Mouse (Mus musculus): ENCODE data around the gene Ms4a10. TPM values are rescaled to one million over a fixed set of nuclear protein-coding genes. Genes with fewer than 3 reads are reported as not detected.

The Ms4a10 gene
- polyA plus RNA-seq, 1 experiment = not detected

DNA sequence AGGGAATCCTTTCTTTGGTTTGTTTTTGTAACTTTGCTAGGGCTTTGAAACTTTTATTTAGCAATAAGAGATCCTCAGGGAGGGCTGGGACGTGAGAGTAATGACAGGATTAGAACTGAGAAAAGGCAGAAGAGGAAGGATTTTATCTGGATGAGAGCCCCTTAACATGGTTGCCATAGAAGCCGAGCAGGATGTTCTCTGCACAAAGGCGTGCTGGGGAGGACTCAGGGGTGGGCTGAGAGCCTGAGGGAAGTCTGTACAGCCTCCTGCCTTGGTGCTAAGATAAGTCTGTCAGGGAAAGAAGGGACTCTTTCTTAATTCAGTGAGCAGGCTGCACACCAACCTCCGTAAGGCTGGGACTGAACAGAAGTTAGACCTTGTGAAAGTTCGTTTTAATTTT is 39.4 kb downstream of the Ms4a10 start:
- TF ChIP-seq EP300 (IDR thresholded peaks at IDR 0.05; ENCODE audit: insufficient read depth, low read depth, low read length) (no peak), CTCF (IDR thresholded peaks at IDR 0.05; ENCODE audit: low read depth, low read length) (no peak), POLR2A (IDR thresholded peaks at IDR 0.05; ENCODE audit: insufficient read depth, low read length) (no peak)
- Histone ChIP-seq H3K4me3 (ENCODE audit: low read depth, low read length) (no peak overlapping the region), H3K9ac (ENCODE audit: low read depth, poor library complexity, severe bottlenecking) (no peak overlapping the region), H3K27me3 (ENCODE audit: control insufficient read depth, insufficient read depth, low read length, poor library complexity, severe bottlenecking) (no peaks in the 10 kb centered on the region), H3K36me3 (ENCODE audit: control insufficient read depth, insufficient read depth, low read length, poor library complexity, severe bottlenecking) (no peaks in the 10 kb centered on the region), H3K27ac (ENCODE audit: insufficient read depth, low read length) (no peak overlapping the region), H3K4me1 (ENCODE audit: control insufficient read depth, insufficient read depth, low read length) (no peaks in the 10 kb centered on the region), H3K9me3 (replicated peaks; ENCODE audit: control insufficient read depth, insufficient read depth, low read length, poor library complexity, severe bottlenecking) (no peaks in the 10 kb centered on the region)

DNA sequence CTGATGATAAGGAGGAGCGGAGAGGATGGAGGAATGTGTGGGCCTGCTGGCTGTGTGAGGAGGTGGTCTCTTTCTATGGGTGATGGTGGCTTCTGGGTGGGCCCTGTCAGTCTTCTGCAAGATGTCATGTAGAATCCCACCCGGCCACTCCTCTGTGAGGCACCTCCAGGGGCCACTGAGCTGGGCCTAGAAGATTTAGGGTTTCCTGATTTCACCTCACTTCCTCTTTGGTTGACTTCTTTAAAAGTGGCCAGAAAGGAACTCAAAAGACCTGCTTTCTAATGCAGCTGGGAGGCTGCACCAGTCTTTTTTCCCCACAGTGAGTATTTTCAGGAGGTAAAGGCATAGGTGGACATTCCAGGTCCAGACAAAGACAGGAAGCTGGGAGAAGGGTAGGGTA is 43.8 kb downstream of the Ms4a10 start:
- H3K27ac ChIP-seq (ENCODE audit: insufficient read depth, low read length) = no peak overlapping the region
- TF ChIP-seq CTCF (IDR thresholded peaks at IDR 0.05; ENCODE audit: low read depth, low read length) (no peak), EP300 (IDR thresholded peaks at IDR 0.05; ENCODE audit: insufficient read depth, low read depth, low read length) (no peak), POLR2A (IDR thresholded peaks at IDR 0.05; ENCODE audit: insufficient read depth, low read length) (no peak)

DNA sequence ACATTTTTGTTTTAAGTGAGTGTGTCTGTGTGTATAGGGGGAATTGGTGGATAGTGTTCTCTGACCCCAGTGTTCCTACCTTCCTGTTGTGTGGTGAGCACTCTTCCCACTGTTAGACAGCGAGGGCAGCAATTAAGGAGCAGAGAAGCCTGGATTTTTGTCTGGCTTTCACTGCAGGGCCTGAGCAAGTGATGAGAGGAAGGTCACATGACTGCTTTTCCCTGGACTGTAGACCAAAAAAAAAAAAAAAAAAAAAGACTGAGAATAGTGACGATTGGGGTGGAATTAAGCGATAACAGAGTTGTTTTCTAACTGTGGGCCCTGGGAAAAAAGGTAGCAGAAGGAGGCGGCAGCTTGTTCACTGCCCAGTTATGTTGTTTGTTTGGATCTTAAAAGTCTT is 47.8 kb downstream of the Ms4a10 start:
- Histone ChIP-seq H3K27me3 (ENCODE audit: control insufficient read depth, insufficient read depth, low read length, poor library complexity, severe bottlenecking) (no peaks in the 10 kb centered on the region), H3K4me3 (ENCODE audit: low read depth, low read length) (no peak overlapping the region), H3K4me1 (ENCODE audit: control insufficient read depth, insufficient read depth, low read length) (peaks cover 1% of the 10 kb centered on the region), H3K9me3 (replicated peaks; ENCODE audit: control insufficient read depth, insufficient read depth, low read length, poor library complexity, severe bottlenecking) (no peaks in the 10 kb centered on the region), H3K9ac (ENCODE audit: low read depth, poor library complexity, severe bottlenecking) (no peak overlapping the region), H3K27ac (ENCODE audit: insufficient read depth, low read length) (no peak overlapping the region), H3K36me3 (ENCODE audit: control insufficient read depth, insufficient read depth, low read length, poor library complexity, severe bottlenecking) (no peaks in the 10 kb centered on the region)
- TF ChIP-seq CTCF (IDR thresholded peaks at IDR 0.05; ENCODE audit: low read depth, low read length) = no peak

More for the DNA sequence above, 43.8 kb downstream of the Ms4a10 start:
- Histone ChIP-seq H3K4me3 (ENCODE audit: low read depth, low read length) (no peak overlapping the region), H3K4me1 (ENCODE audit: control insufficient read depth, insufficient read depth, low read length) (no peaks in the 10 kb centered on the region), H3K9ac (ENCODE audit: low read depth, poor library complexity, severe bottlenecking) (no peak overlapping the region), H3K36me3 (ENCODE audit: control insufficient read depth, insufficient read depth, low read length, poor library complexity, severe bottlenecking) (no peaks in the 10 kb centered on the region), H3K27me3 (ENCODE audit: control insufficient read depth, insufficient read depth, low read length, poor library complexity, severe bottlenecking) (no peaks in the 10 kb centered on the region), H3K9me3 (replicated peaks; ENCODE audit: control insufficient read depth, insufficient read depth, low read length, poor library complexity, severe bottlenecking) (no peaks in the 10 kb centered on the region)

DNA sequence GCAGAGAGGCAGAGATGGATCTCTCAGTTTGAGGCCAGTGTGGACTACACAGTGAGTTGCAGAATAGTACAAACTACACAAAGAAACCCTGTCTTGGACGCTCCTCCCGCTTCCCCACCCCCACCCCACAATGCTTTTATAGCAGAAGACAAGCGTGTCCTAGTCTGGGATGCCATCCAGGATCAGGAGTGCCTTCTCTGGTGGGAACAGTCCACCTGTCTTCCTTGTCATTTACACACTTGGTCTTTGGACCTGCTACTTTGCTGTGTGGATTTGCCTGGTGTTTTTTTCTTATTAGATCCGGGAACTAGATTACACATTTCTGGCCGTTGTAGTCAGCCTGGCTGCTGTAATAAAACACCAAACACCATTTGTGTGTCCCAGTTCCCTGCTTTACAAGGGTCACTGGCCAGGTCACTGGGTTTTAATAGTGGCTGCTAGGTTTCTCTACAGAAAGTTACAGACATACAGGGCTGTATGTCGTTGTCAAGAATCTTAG is 48.3 kb downstream of the Ms4a10 start:
- Histone ChIP-seq H3K4me1 (ENCODE audit: control insufficient read depth, insufficient read depth, low read length) (peaks cover 1% of the 10 kb centered on the region), H3K27me3 (ENCODE audit: control insufficient read depth, insufficient read depth, low read length, poor library complexity, severe bottlenecking) (no peaks in the 10 kb centered on the region), H3K9ac (ENCODE audit: low read depth, poor library complexity, severe bottlenecking) (no peak overlapping the region), H3K9me3 (replicated peaks; ENCODE audit: control insufficient read depth, insufficient read depth, low read length, poor library complexity, severe bottlenecking) (no peaks in the 10 kb centered on the region), H3K27ac (ENCODE audit: insufficient read depth, low read length) (no peak overlapping the region), H3K36me3 (ENCODE audit: control insufficient read depth, insufficient read depth, low read length, poor library complexity, severe bottlenecking) (no peaks in the 10 kb centered on the region), H3K4me3 (ENCODE audit: low read depth, low read length) (no peak overlapping the region)
- no peak for TF ChIP-seq CTCF (IDR thresholded peaks at IDR 0.05; ENCODE audit: low read depth, low read length)

DNA sequence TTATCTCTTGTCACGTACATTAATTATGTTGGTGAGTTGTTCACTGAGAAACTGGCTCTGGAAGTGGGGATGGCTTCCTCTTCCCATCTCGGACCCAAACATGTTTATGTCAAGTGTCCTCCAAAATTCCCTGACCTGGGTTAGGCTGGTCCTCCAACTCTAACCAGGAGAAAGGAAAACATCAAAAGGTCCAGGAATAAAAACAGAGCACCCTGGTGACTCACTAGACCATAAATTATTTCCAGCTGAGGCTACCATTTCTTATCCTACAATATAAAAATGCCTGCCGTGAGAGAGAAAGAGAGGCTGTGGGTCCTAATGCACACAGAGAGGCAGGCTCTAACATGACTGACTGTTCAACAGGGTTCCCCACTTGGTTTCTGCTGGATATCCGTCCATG is 50.2 kb downstream of the Ms4a10 start:
- H3K36me3 ChIP-seq (ENCODE audit: control insufficient read depth, insufficient read depth, low read length, poor library complexity, severe bottlenecking) = no peaks in the 10 kb centered on the region
- H3K4me3 ChIP-seq (ENCODE audit: low read depth, low read length) = no peak overlapping the region
- no peak overlapping the region for H3K27ac ChIP-seq (ENCODE audit: insufficient read depth, low read length)
- no peaks in the 10 kb centered on the region for H3K27me3 ChIP-seq (ENCODE audit: control insufficient read depth, insufficient read depth, low read length, poor library complexity, severe bottlenecking)
- H3K9me3 ChIP-seq (replicated peaks; ENCODE audit: control insufficient read depth, insufficient read depth, low read length, poor library complexity, severe bottlenecking) = no peaks in the 10 kb centered on the region
- TF ChIP-seq EP300 (IDR thresholded peaks at IDR 0.05; ENCODE audit: insufficient read depth, low read depth, low read length) (no peak), CTCF (IDR thresholded peaks at IDR 0.05; ENCODE audit: low read depth, low read length) (no peak), POLR2A (IDR thresholded peaks at IDR 0.05; ENCODE audit: insufficient read depth, low read length) (no peak)
- H3K9ac ChIP-seq (ENCODE audit: low read depth, poor library complexity, severe bottlenecking) = no peak overlapping the region
- H3K4me1 ChIP-seq (ENCODE audit: control insufficient read depth, insufficient read depth, low read length) = peaks cover 1% of the 10 kb centered on the region

DNA sequence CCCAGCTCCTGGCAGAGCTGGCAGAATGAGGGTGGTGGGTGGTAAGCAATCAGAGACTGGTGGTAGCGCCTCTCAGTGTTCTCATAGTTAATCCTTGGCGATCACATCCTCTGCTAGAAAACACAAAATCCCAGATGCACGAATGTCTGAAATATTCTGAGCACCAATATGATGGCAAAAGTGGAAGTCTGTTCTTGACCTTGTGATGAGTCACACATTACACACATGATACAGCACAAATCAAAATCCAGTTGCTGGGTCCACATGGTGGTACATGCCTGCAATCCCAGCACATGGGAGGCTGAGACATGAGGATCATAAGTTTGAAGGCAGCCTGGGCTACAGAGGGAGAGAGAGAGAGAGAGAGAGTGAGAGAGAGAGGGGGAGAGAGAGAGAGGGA is 53.4 kb downstream of the Ms4a10 start:
- H3K9ac ChIP-seq (ENCODE audit: low read depth, poor library complexity, severe bottlenecking) = no peak overlapping the region
- H3K27me3 ChIP-seq (ENCODE audit: control insufficient read depth, insufficient read depth, low read length, poor library complexity, severe bottlenecking) = no peaks in the 10 kb centered on the region
- no peaks in the 10 kb centered on the region for H3K36me3 ChIP-seq (ENCODE audit: control insufficient read depth, insufficient read depth, low read length, poor library complexity, severe bottlenecking)
- H3K9me3 ChIP-seq (replicated peaks; ENCODE audit: control insufficient read depth, insufficient read depth, low read length, poor library complexity, severe bottlenecking) = no peaks in the 10 kb centered on the region
- H3K27ac ChIP-seq (ENCODE audit: insufficient read depth, low read length) = no peak overlapping the region
- H3K4me1 ChIP-seq (ENCODE audit: control insufficient read depth, insufficient read depth, low read length) = peaks cover 1% of the 10 kb centered on the region
- no peak overlapping the region for H3K4me3 ChIP-seq (ENCODE audit: low read depth, low read length)
- no peak for TF ChIP-seq EP300 (IDR thresholded peaks at IDR 0.05; ENCODE audit: insufficient read depth, low read depth, low read length)
- no peak for TF ChIP-seq POLR2A (IDR thresholded peaks at IDR 0.05; ENCODE audit: insufficient read depth, low read length)
- TF ChIP-seq CTCF (IDR thresholded peaks at IDR 0.05; ENCODE audit: low read depth, low read length) = no peak
